9 mouse cellular contexts compared by ENCODE assay signal in the genomic region with DNA sequence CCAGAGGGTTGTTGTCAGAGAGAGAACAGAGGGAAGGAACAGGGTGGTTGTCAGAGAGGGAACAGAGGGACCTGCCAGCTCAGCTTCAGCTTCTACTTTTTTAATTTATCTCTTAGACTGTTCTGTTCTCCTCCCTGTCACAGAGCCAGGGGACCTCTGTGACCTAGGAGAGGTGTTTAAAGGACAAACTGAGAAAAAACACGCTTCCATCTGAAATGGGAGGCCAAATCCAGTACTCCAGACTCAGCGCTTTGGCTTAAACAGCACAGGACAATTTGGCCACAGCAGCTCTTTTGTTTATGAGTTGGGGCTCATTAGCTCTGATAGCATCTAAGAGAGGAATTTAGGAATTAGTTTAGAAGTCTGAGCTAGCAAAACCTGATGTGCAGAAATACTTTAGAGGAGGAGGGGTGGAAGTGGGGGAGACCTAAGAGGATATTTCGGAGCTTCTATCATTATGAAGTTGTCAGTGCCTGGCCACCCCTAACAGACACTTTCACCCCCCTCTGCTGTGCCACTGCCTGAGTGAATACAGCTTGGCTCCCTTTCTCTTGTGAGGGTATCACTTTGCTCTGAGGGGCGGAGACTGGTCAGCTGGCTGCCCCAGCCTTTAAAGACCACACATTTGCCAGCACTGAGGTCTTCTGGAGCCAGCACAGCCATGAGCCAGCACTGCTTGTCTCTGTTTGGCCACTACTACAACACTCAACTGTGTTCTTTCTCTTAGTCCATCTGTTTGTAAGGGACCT. TPM values are rescaled to one million over a fixed set of nuclear protein-coding genes. Genes with fewer than 3 reads are reported as not detected.
DNase-seq lines count a peak whose midpoint lies in the region; ATAC-seq and TF ChIP-seq lines count a peak whose summit lies in the region.
"Had no signal": no experiment of that assay in that cellular context is flagged by ENCODE, and none has a peak within 500 bp of the region (broad histone marks: within the 10 kb centered on the region; RNA-seq: fewer than 3 reads in every experiment).

No protein-coding gene starts in this region.

- no peak overlapping the region for H3K9ac ChIP-seq in forebrain, embryonic 12.5 days
- no peak overlapping the region for H3K9ac ChIP-seq in midbrain, embryonic 11.5 days (ENCODE audit: low read length)
- no peak overlapping the region for H3K9ac ChIP-seq in midbrain, embryonic 14.5 days (replicated peaks; ENCODE audit: low read length)
- peak overlapping the region; percentile 61 for H3K9ac ChIP-seq in heart, embryonic 13.5 days

- peaks cover 8% of the 10 kb centered on the region for H3K4me1 ChIP-seq in forebrain, embryonic 10.5 days
- H3K4me1 ChIP-seq in forebrain, embryonic 12.5 days, result peaks cover 6% of the 10 kb centered on the region
- H3K4me1 ChIP-seq in midbrain, embryonic 11.5 days (ENCODE audit: control insufficient read depth, insufficient read depth, low read length), result no peaks in the 10 kb centered on the region; the same call in 1 of the 2 replicates
- H3K4me1 ChIP-seq in midbrain, embryonic 14.5 days (ENCODE audit: control insufficient read depth, insufficient read depth, low read length), result no peaks in the 10 kb centered on the region
- H3K4me1 ChIP-seq in heart, embryonic 13.5 days, result peaks cover 63% of the 10 kb centered on the region

- H3K4me2 ChIP-seq in forebrain, embryonic 12.5 days, result no peak overlapping the region
- H3K4me2 ChIP-seq in midbrain, embryonic 11.5 days, result no peak overlapping the region
- no peak overlapping the region for H3K4me2 ChIP-seq in midbrain, embryonic 14.5 days (ENCODE audit: low read length)
- H3K4me2 ChIP-seq in heart, embryonic 13.5 days, result 0 out of 2 replicates have a peak overlapping the region, but pooled peaks have one; percentile 10

- H3K4me3 ChIP-seq in forebrain, embryonic 10.5 days, result no peak overlapping the region
- H3K4me3 ChIP-seq in forebrain, embryonic 12.5 days (replicated peaks), result no peak overlapping the region
- no peak overlapping the region for H3K4me3 ChIP-seq in midbrain, embryonic 11.5 days (ENCODE audit: low read depth, low read length)
- no peak overlapping the region for H3K4me3 ChIP-seq in midbrain, embryonic 14.5 days (replicated peaks; ENCODE audit: low read depth, low read length)
- H3K4me3 ChIP-seq in heart, embryonic 13.5 days, result no peak overlapping the region
- no peak overlapping the region for H3K4me3 ChIP-seq in left cerebral cortex, adult 2 months

- 28% methylated on average over 4 of the region's 4 CpGs for WGBS in forebrain, embryonic 10.5 days
- 17% methylated on average over 4 of the region's 4 CpGs for WGBS in forebrain, embryonic 12.5 days
- 39% methylated on average over 4 of the region's 4 CpGs for WGBS in midbrain, embryonic 11.5 days
- WGBS in midbrain, embryonic 14.5 days, result 26% methylated on average over 4 of the region's 4 CpGs
- WGBS in heart, embryonic 13.5 days, result 29% methylated on average over 4 of the region's 4 CpGs

- no peaks in the 10 kb centered on the region for H3K27me3 ChIP-seq in forebrain, embryonic 10.5 days (ENCODE audit: poor library complexity, severe bottlenecking)
- H3K27me3 ChIP-seq in forebrain, embryonic 12.5 days, result no peaks in the 10 kb centered on the region
- H3K27me3 ChIP-seq in midbrain, embryonic 11.5 days (ENCODE audit: control insufficient read depth, insufficient read depth, low read length), result no peaks in the 10 kb centered on the region
- H3K27me3 ChIP-seq in midbrain, embryonic 14.5 days (ENCODE audit: control insufficient read depth, insufficient read depth, low read length), result no peaks in the 10 kb centered on the region
- H3K27me3 ChIP-seq in heart, embryonic 13.5 days (replicated peaks), result no peaks in the 10 kb centered on the region

- H3K27ac ChIP-seq in forebrain, embryonic 10.5 days, result no peak overlapping the region
- no peak overlapping the region for H3K27ac ChIP-seq in forebrain, embryonic 12.5 days
- H3K27ac ChIP-seq in midbrain, embryonic 11.5 days (ENCODE audit: low read depth, low read length), result no peak overlapping the region
- H3K27ac ChIP-seq in midbrain, embryonic 14.5 days (replicated peaks; ENCODE audit: low read depth, low read length), result no peak overlapping the region
- peak overlapping the region; percentile 86 for H3K27ac ChIP-seq in heart, embryonic 13.5 days (replicated peaks)
- H3K27ac ChIP-seq in left cerebral cortex, adult 2 months, result no peak overlapping the region

- intact Hi-C loops in left cerebral cortex, adult 2 months (cut with DNase I), result no loop called here

- ATAC-seq in forebrain, embryonic 12.5 days (ENCODE audit: low FRiP score), result no peak
- no peak for ATAC-seq in midbrain, embryonic 11.5 days (ENCODE audit: low FRiP score)
- no peak for ATAC-seq in midbrain, embryonic 14.5 days (ENCODE audit: low FRiP score, low TSS enrichment)
- peak; percentile 42; the same call in 1 of the 2 replicates for ATAC-seq in heart, embryonic 13.5 days (ENCODE audit: extremely low read depth, insufficient number of reproducible peaks, low FRiP score, low TSS enrichment)
- no peak for ATAC-seq in cerebellum, adult (ENCODE audit: insufficient number of reproducible peaks, low FRiP score, low TSS enrichment)

- H3K36me3 ChIP-seq in forebrain, embryonic 10.5 days (replicated peaks), result no peaks in the 10 kb centered on the region
- H3K36me3 ChIP-seq in forebrain, embryonic 12.5 days (replicated peaks), result no peaks in the 10 kb centered on the region
- H3K36me3 ChIP-seq in midbrain, embryonic 11.5 days (ENCODE audit: control insufficient read depth, insufficient read depth, low read length), result no peaks in the 10 kb centered on the region
- H3K36me3 ChIP-seq in midbrain, embryonic 14.5 days (ENCODE audit: control insufficient read depth, insufficient read depth, low read length), result no peaks in the 10 kb centered on the region
- peaks cover 49% of the 10 kb centered on the region for H3K36me3 ChIP-seq in heart, embryonic 13.5 days

- DNase-seq in forebrain, embryonic 10.5 days (ENCODE audit: extremely low spot score, low spot score), result peak; percentile 17
- peak; percentile 86 for DNase-seq in midbrain, embryonic 11.5 days (ENCODE audit: low spot score, missing footprints)
- no peak for DNase-seq in midbrain, embryonic 14.5 days
- peak; percentile 65 for DNase-seq in retina, postnatal 1 day
- no peak for DNase-seq in left cerebral cortex, adult 2 months (ENCODE audit: extremely low spot score in 1 of 2, low spot score in 2 of 2)

- TF ChIP-seq CTCF in left cerebral cortex, adult 2 months (IDR thresholded peaks at IDR 0.05), result no peak

- no peaks in the 10 kb centered on the region for H3K9me3 ChIP-seq in forebrain, embryonic 10.5 days
- no peaks in the 10 kb centered on the region for H3K9me3 ChIP-seq in forebrain, embryonic 12.5 days
- no peaks in the 10 kb centered on the region for H3K9me3 ChIP-seq in midbrain, embryonic 11.5 days (ENCODE audit: control insufficient read depth, low read length)
- no peaks in the 10 kb centered on the region for H3K9me3 ChIP-seq in midbrain, embryonic 14.5 days (ENCODE audit: control insufficient read depth, low read length)
- no peaks in the 10 kb centered on the region for H3K9me3 ChIP-seq in heart, embryonic 13.5 days

RNA-seq across cellular contexts. Expression of a gene that starts 40.4 kb away (rescaled TPM):
- polyA plus RNA-seq in forebrain, embryonic 10.5 days (2016; fragmentation: Nextera tagmentation; extraction: Ambion mirVana), result 6.4 and 8.2 TPM in 2 replicates
- 2.4 and 2.9 TPM in 2 replicates for polyA plus RNA-seq in forebrain, embryonic 12.5 days (2016; fragmentation: Nextera tagmentation; extraction: Ambion mirVana)
- 4.2 and 5.5 TPM in 2 replicates for polyA plus RNA-seq in midbrain, embryonic 11.5 days (2014; fragmentation: Nextera tagmentation; extraction: Ambion mirVana)
- polyA plus RNA-seq in midbrain, embryonic 14.5 days (2014; fragmentation: Nextera tagmentation; extraction: Ambion mirVana), result 0.59 and 1.3 TPM in 2 replicates
- 108 and 111 TPM in 2 replicates for polyA plus RNA-seq in heart, embryonic 13.5 days (2015; fragmentation: Nextera tagmentation; extraction: Ambion mirVana)
- total RNA-seq in left cerebral cortex, adult 2 months (2021), result 1 to 10 TPM; 5.9 to 9.6 TPM
- total RNA-seq: megakaryocyte, adult 5-6 weeks had no signal

RNA-seq across cellular contexts. Expression of a gene that starts 49.3 kb away (rescaled TPM):
- polyA plus RNA-seq in forebrain, embryonic 10.5 days (2016; fragmentation: Nextera tagmentation; extraction: Ambion mirVana), result 47.8 and 49.5 TPM in 2 replicates
- 38.6 and 42.3 TPM in 2 replicates for polyA plus RNA-seq in forebrain, embryonic 12.5 days (2016; fragmentation: Nextera tagmentation; extraction: Ambion mirVana)
- polyA plus RNA-seq in midbrain, embryonic 11.5 days (2014; fragmentation: Nextera tagmentation; extraction: Ambion mirVana), result 41.2 and 44.2 TPM in 2 replicates
- 25.1 and 26.5 TPM in 2 replicates for polyA plus RNA-seq in midbrain, embryonic 14.5 days (2014; fragmentation: Nextera tagmentation; extraction: Ambion mirVana)
- 39.2 and 42.8 TPM in 2 replicates for polyA plus RNA-seq in heart, embryonic 13.5 days (2015; fragmentation: Nextera tagmentation; extraction: Ambion mirVana)
- 10 to 100 TPM; 24.1 to 28.3 TPM for total RNA-seq in left cerebral cortex, adult 2 months (2021)

Comparison
In these comparisons a context has a peak if more than half of its experiments do, and no peak if none do; other contexts are left out.
1. DNase-seq: peak in forebrain, embryonic 10.5 days (single experiment), midbrain, embryonic 11.5 days (single experiment) and retina, postnatal 1 day (single experiment); none in midbrain, embryonic 14.5 days (single experiment) and left cerebral cortex, adult 2 months (0 of 2).
2. RNA of a gene that starts 40.4 kb away (polyA plus RNA-seq): 108 to 111 TPM in heart, embryonic 13.5 days; 6.4 to 8.2 TPM in forebrain, embryonic 10.5 days, 4.2 to 5.5 TPM in midbrain, embryonic 11.5 days, 2.4 to 2.9 TPM in forebrain, embryonic 12.5 days and 0.59 to 1.3 TPM in midbrain, embryonic 14.5 days; every median in the first group is over 10 times any median in the second.